8 mouse cellular contexts compared by ENCODE assay signal in the genomic region with DNA sequence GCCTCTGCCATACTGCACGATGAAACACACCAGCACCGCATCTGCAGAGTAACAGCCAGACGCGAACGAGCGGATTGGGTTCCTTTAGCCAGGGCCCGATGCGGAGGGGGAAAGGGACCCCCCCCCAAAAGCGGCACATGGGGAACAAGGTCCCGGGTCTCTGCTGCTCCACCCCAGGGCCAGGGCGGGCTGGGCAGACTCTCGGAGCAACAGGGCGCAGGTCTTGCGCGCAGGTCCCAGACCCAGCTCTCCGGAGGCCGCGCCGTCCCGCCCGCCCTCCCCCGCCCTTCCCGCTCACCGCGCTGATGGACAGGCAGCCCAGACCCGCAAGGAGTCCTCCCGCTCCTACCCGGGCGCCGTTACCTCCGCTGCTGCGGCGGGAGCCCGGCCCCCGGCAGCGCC. TPM values are rescaled to one million over a fixed set of nuclear protein-coding genes. Genes with fewer than 3 reads are reported as not detected.
DNase-seq lines count a peak whose midpoint lies in the region; ATAC-seq and TF ChIP-seq lines count a peak whose summit lies in the region.

No protein-coding gene starts in this region.

- peak; percentile 30 to 34 for DNase-seq in heart, adult 2 months
- DNase-seq in heart, postnatal 4 days, result no peak
- DNase-seq in testis, postnatal 14 days (ENCODE audit: low spot score), result no peak
- DNase-seq in hindbrain, embryonic 14.5 days (ENCODE audit: low spot score), result peak; percentile 38
- no peak for DNase-seq in layer of hippocampus, adult 18-20 months (ENCODE audit: low spot score in 2 of 2)
- DNase-seq in adrenal gland, adult 18-20 months (ENCODE audit: low spot score in 2 of 2), result no peak

- H3K27me3 ChIP-seq in heart, adult 2 months (ENCODE audit: control insufficient read depth, insufficient read depth, low read length), result peaks cover 2% of the 10 kb centered on the region; the same call in 1 of the 2 replicates
- no peaks in the 10 kb centered on the region for H3K27me3 ChIP-seq in testis, adult 2 months (ENCODE audit: control insufficient read depth, insufficient read depth, low read length)
- H3K27me3 ChIP-seq in hindbrain, embryonic 14.5 days (ENCODE audit: control insufficient read depth, insufficient read depth, low read length), result no peaks in the 10 kb centered on the region
- peaks cover 9% of the 10 kb centered on the region; the same call in 1 of the 2 replicates for H3K27me3 ChIP-seq in midbrain, embryonic 12.5 days

- 3% methylated on average over 32 of the region's 36 CpGs for WGBS in heart, adult 2 months
- WGBS in hindbrain, embryonic 14.5 days, result under 1% methylated on average over 28 of the region's 36 CpGs
- under 1% methylated on average over 33 of the region's 36 CpGs for WGBS in midbrain, embryonic 12.5 days

- no peak overlapping the region; the same call in 1 of the 2 replicates for H3K27ac ChIP-seq in heart, adult 2 months
- H3K27ac ChIP-seq in testis, adult 2 months (ENCODE audit: control insufficient read depth, insufficient read depth, low read depth, low read length), result peak overlapping the region; percentile 68
- H3K27ac ChIP-seq in hindbrain, embryonic 14.5 days, result peak overlapping the region; percentile 88
- peak overlapping the region; percentile 96 for H3K27ac ChIP-seq in midbrain, embryonic 12.5 days (replicated peaks)

- no peaks in the 10 kb centered on the region for H3K9me3 ChIP-seq in hindbrain, embryonic 14.5 days (ENCODE audit: control insufficient read depth, low read length)
- H3K9me3 ChIP-seq in midbrain, embryonic 12.5 days, result no peaks in the 10 kb centered on the region

- TF ChIP-seq CTCF in heart, adult 2 months (IDR thresholded peaks at IDR 0.05), result no peak
- TF ChIP-seq CTCF in testis, adult 2 months (IDR thresholded peaks at IDR 0.05; ENCODE audit: control insufficient read depth, insufficient read depth, insufficient replicate concordance, low read depth, low read length), result no peak

- intact Hi-C loops in heart, adult 2 months (cut with DNase I), result loop anchor here (1.0 to 2.0 kb wide), 3 partner anchors 15 to 153 kb away; a partner anchor contains a TSS

- ATAC-seq in hindbrain, embryonic 14.5 days (ENCODE audit: low FRiP score), result peak; percentile 90
- ATAC-seq in midbrain, embryonic 12.5 days (ENCODE audit: low FRiP score, low read depth), result peak; percentile 91

- no peaks in the 10 kb centered on the region for H3K36me3 ChIP-seq in heart, adult 2 months (ENCODE audit: control insufficient read depth, insufficient read depth, low read length)
- no peaks in the 10 kb centered on the region for H3K36me3 ChIP-seq in testis, adult 2 months (ENCODE audit: control insufficient read depth, insufficient read depth, low read length)
- 0 out of 2 replicates have a peak, but pooled peaks cover 3% of the 10 kb centered on the region for H3K36me3 ChIP-seq in hindbrain, embryonic 14.5 days (replicated peaks; ENCODE audit: control insufficient read depth, insufficient read depth)
- H3K36me3 ChIP-seq in midbrain, embryonic 12.5 days, result 0 out of 2 replicates have a peak, but pooled peaks cover under 1% of the 10 kb centered on the region

- H3K9ac ChIP-seq in heart, adult 2 months (ENCODE audit: low read depth, low read length), result peak overlapping the region; percentile 43
- peak overlapping the region; percentile 86 for H3K9ac ChIP-seq in hindbrain, embryonic 14.5 days
- peak overlapping the region; percentile 75 for H3K9ac ChIP-seq in midbrain, embryonic 12.5 days (replicated peaks)

- no peaks in the 10 kb centered on the region for H3K79me2 ChIP-seq in heart, adult 2 months (replicated peaks; ENCODE audit: control insufficient read depth, insufficient read depth, low read length)

- no peak for TF ChIP-seq POLR2A in heart, adult 2 months (IDR thresholded peaks at IDR 0.05; ENCODE audit: insufficient read depth, low read depth, low read length)
- no peak for TF ChIP-seq POLR2A in testis, adult 2 months (IDR thresholded peaks at IDR 0.05; ENCODE audit: control insufficient read depth, low read depth, low read length)

- no peaks in the 10 kb centered on the region for H3K4me1 ChIP-seq in heart, adult 2 months (ENCODE audit: control insufficient read depth, insufficient read depth, low read length)
- H3K4me1 ChIP-seq in testis, adult 2 months (ENCODE audit: control insufficient read depth, insufficient read depth, low read length), result peaks cover 9% of the 10 kb centered on the region
- peaks cover 41% of the 10 kb centered on the region for H3K4me1 ChIP-seq in hindbrain, embryonic 14.5 days (replicated peaks; ENCODE audit: control insufficient read depth, insufficient read depth, low read length)
- peaks cover 37% of the 10 kb centered on the region for H3K4me1 ChIP-seq in midbrain, embryonic 12.5 days

- no peak for TF ChIP-seq EP300 in heart, adult 2 months (IDR thresholded peaks at IDR 0.05; ENCODE audit: insufficient read depth, low read depth, low read length)

- peak overlapping the region; percentile 62 for H3K4me2 ChIP-seq in hindbrain, embryonic 14.5 days (replicated peaks)
- H3K4me2 ChIP-seq in midbrain, embryonic 12.5 days (replicated peaks), result peak overlapping the region; percentile 74

- H3K4me3 ChIP-seq in heart, adult 2 months, result peak overlapping the region; percentile 89
- peak overlapping the region; percentile 92 for H3K4me3 ChIP-seq in testis, adult 2 months (ENCODE audit: control insufficient read depth, low read depth, low read length)
- H3K4me3 ChIP-seq in hindbrain, embryonic 14.5 days (replicated peaks; ENCODE audit: low read length), result peak overlapping the region; percentile 77
- H3K4me3 ChIP-seq in midbrain, embryonic 12.5 days, result peak overlapping the region; percentile 80

RNA-seq across cellular contexts. Expression of a gene that starts 0.4 kb away (rescaled TPM):
- total RNA-seq in heart, adult 2 months (2021), result under 1 TPM; 0.48 to 0.70 TPM
- 0.16 and 0.32 TPM in 2 replicates for polyA plus RNA-seq in heart, adult 2 months (2012; rRNA removed)
- total RNA-seq in heart, postnatal 4 days (2021), result 1 to 10 TPM; 1.2 to 1.7 TPM
- 102 and 113 TPM in 2 replicates for polyA plus RNA-seq in testis, adult 2 months (2012; rRNA removed)
- 14.8 and 18.2 TPM in 2 replicates for polyA plus RNA-seq in hindbrain, embryonic 14.5 days (2014; fragmentation: Nextera tagmentation; extraction: Ambion mirVana)
- 18.7 and 21.5 TPM in 2 replicates for polyA plus RNA-seq in midbrain, embryonic 12.5 days (2016; fragmentation: Nextera tagmentation; extraction: Ambion mirVana)
- total RNA-seq in layer of hippocampus, adult 18-20 months (2021), result 10 to 100 TPM; 17.4 to 20.2 TPM
- 1 to 10 TPM; 5.5 to 7.1 TPM for total RNA-seq in adrenal gland, adult 18-20 months (2021)

RNA-seq across cellular contexts. Expression of a gene that starts 15.3 kb away (rescaled TPM):
- 10 to 100 TPM; 34.7 to 37.1 TPM for total RNA-seq in heart, adult 2 months (2021)
- 25.8 and 35.3 TPM in 2 replicates for polyA plus RNA-seq in heart, adult 2 months (2012; rRNA removed)
- 10 to 100 TPM; 36.7 to 37.1 TPM for total RNA-seq in heart, postnatal 4 days (2021)
- polyA plus RNA-seq in testis, adult 2 months (2012; rRNA removed), result 18.1 and 18.4 TPM in 2 replicates
- polyA plus RNA-seq in hindbrain, embryonic 14.5 days (2014; fragmentation: Nextera tagmentation; extraction: Ambion mirVana), result 50.3 TPM in 2 replicates
- 50.9 and 54.4 TPM in 2 replicates for polyA plus RNA-seq in midbrain, embryonic 12.5 days (2016; fragmentation: Nextera tagmentation; extraction: Ambion mirVana)
- total RNA-seq in layer of hippocampus, adult 18-20 months (2021), result 10 to 100 TPM; 37.0 to 38.3 TPM
- total RNA-seq in adrenal gland, adult 18-20 months (2021), result 10 to 100 TPM; 33.7 to 40.4 TPM

RNA-seq across cellular contexts. Expression of a gene that starts 40.1 kb away (rescaled TPM):
- 100 to 1,000 TPM; 283 to 363 TPM for total RNA-seq in heart, adult 2 months (2021)
- polyA plus RNA-seq in heart, adult 2 months (2012; rRNA removed), result 196 and 305 TPM in 2 replicates
- 100 to 1,000 TPM; 206 to 226 TPM for total RNA-seq in heart, postnatal 4 days (2021)
- 13.2 and 14.7 TPM in 2 replicates for polyA plus RNA-seq in testis, adult 2 months (2012; rRNA removed)
- polyA plus RNA-seq in hindbrain, embryonic 14.5 days (2014; fragmentation: Nextera tagmentation; extraction: Ambion mirVana), result 22.5 and 23.7 TPM in 2 replicates
- polyA plus RNA-seq in midbrain, embryonic 12.5 days (2016; fragmentation: Nextera tagmentation; extraction: Ambion mirVana), result 69.5 and 76.4 TPM in 2 replicates
- 10 to 100 TPM; 32.2 to 33.8 TPM for total RNA-seq in layer of hippocampus, adult 18-20 months (2021)
- total RNA-seq in adrenal gland, adult 18-20 months (2021), result 100 to 1,000 TPM; 198 to 219 TPM

Comparison
In these comparisons a context has a peak if more than half of its experiments do, and no peak if none do; other contexts are left out.
1. DNase-seq: peak in heart, adult 2 months (2 of 2) and hindbrain, embryonic 14.5 days (single experiment); none in heart, postnatal 4 days (single experiment), testis, postnatal 14 days (single experiment), layer of hippocampus, adult 18-20 months (0 of 2) and adrenal gland, adult 18-20 months (0 of 2).
2. RNA of a gene that starts 40.1 kb away (total RNA-seq): 283 to 363 TPM in heart, adult 2 months, 206 to 226 TPM in heart, postnatal 4 days and 198 to 219 TPM in adrenal gland, adult 18-20 months; 32.2 to 33.8 TPM in layer of hippocampus, adult 18-20 months; every median in the first group is over 4 times any median in the second.
3. Peak in every context shown above with its lines, with median percentiles within 50 percentile points of each other: H3K4me3 ChIP-seq and H3K9ac ChIP-seq.